14 mouse cellular contexts compared by ENCODE assay signal in the genomic region with DNA sequence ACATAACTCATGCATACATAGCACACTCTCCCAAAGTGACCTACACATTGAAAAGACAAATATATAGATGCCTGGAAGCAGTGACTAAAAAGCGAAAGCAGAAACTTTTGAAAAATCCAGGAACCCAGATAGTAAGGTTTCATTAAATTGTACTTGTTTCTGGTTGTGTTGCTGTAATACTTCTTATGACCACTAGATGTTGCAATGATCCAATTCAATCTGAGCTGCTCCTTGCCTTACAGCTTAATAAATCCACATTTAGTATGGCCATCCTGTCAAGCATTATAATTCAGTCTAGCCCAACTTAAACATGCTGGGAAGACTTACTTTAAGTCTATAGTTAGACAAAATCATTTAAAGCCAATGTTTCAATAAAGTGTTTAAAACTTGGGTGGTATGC. TPM values are rescaled to one million over a fixed set of nuclear protein-coding genes. Genes with fewer than 3 reads are reported as not detected.
DNase-seq lines count a peak whose midpoint lies in the region; ATAC-seq and TF ChIP-seq lines count a peak whose summit lies in the region.
"Had no signal": no experiment of that assay in that cellular context is flagged by ENCODE, and none has a peak within 500 bp of the region (broad histone marks: within the 10 kb centered on the region; RNA-seq: fewer than 3 reads in every experiment).

No protein-coding gene starts in this region.

- no peak overlapping the region for H3K4me3 ChIP-seq in kidney, adult 2 months (ENCODE audit: insufficient read depth, low read depth, low read length)
- no peak overlapping the region for H3K4me3 ChIP-seq in testis, adult 2 months (ENCODE audit: control insufficient read depth, low read depth, low read length)
- H3K4me3 ChIP-seq: forebrain, embryonic 12.5 days; heart, embryonic 12.5 days; neural tube, embryonic 13.5 days had no signal

- H3K27me3 ChIP-seq in kidney, adult 2 months (replicated peaks; ENCODE audit: control insufficient read depth, insufficient read depth, low read length), result no peaks in the 10 kb centered on the region
- H3K27me3 ChIP-seq in testis, adult 2 months (ENCODE audit: control insufficient read depth, insufficient read depth, low read length), result no peaks in the 10 kb centered on the region
- H3K27me3 ChIP-seq: forebrain, embryonic 12.5 days; heart, embryonic 12.5 days; neural tube, embryonic 13.5 days had no signal

- 0 out of 2 replicates have a peak, but pooled peaks have one; percentile 50 for ATAC-seq in common myeloid progenitor, adult 5-6 weeks (replicated peaks; ENCODE audit: low read depth, poor library complexity, severe bottlenecking)

- TF ChIP-seq CTCF in kidney, adult 2 months (conservative IDR thresholded peaks at IDR 0.05; ENCODE audit: insufficient read depth, insufficient read length, low read depth, low read length), result peak; percentile 41
- peak; percentile 15; the same call in 1 of the 2 replicates for TF ChIP-seq CTCF in testis, adult 2 months (IDR thresholded peaks at IDR 0.05; ENCODE audit: control insufficient read depth, insufficient read depth, insufficient replicate concordance, low read depth, low read length)

- H3K36me3 ChIP-seq in kidney, adult 2 months (ENCODE audit: control insufficient read depth, insufficient read depth, low read length), result no peaks in the 10 kb centered on the region
- H3K36me3 ChIP-seq in testis, adult 2 months (ENCODE audit: control insufficient read depth, insufficient read depth, low read length), result no peaks in the 10 kb centered on the region
- H3K36me3 ChIP-seq: forebrain, embryonic 12.5 days; heart, embryonic 12.5 days; neural tube, embryonic 13.5 days had no signal

- no peak for DNase-seq in kidney, adult 2 months
- DNase-seq in kidney, adult 11 months, result no peak
- no peak for DNase-seq in testis, postnatal 14 days (ENCODE audit: low spot score)
- no peak for DNase-seq in adrenal gland, postnatal 36 days
- DNase-seq in gastrocnemius, postnatal 4 days (ENCODE audit: low spot score in 2 of 2), result no peak
- DNase-seq: cerebellum, adult 9-11 months; kidney, adult 8-10 months; right cerebral cortex, postnatal 4 days; thymus, postnatal 4 days had no signal

- no peaks in the 10 kb centered on the region for H3K4me1 ChIP-seq in kidney, adult 2 months (ENCODE audit: control insufficient read depth, insufficient read depth, low read length)
- no peaks in the 10 kb centered on the region for H3K4me1 ChIP-seq in testis, adult 2 months (ENCODE audit: control insufficient read depth, insufficient read depth, low read length)
- H3K4me1 ChIP-seq: forebrain, embryonic 12.5 days; heart, embryonic 12.5 days; neural tube, embryonic 13.5 days had no signal

- no peak for TF ChIP-seq POLR2A in kidney, adult 2 months (IDR thresholded peaks at IDR 0.05; ENCODE audit: low read depth, low read length)
- TF ChIP-seq POLR2A in testis, adult 2 months (IDR thresholded peaks at IDR 0.05; ENCODE audit: control insufficient read depth, low read depth, low read length), result no peak

- H3K27ac ChIP-seq in kidney, adult 2 months (ENCODE audit: insufficient read depth, low read depth, low read length), result no peak overlapping the region
- no peak overlapping the region for H3K27ac ChIP-seq in testis, adult 2 months (ENCODE audit: control insufficient read depth, insufficient read depth, low read depth, low read length)
- H3K27ac ChIP-seq: forebrain, embryonic 12.5 days; neural tube, embryonic 13.5 days had no signal

- 60% methylated on average over 1 of the region's 1 CpGs for WGBS in kidney, adult 2 months

RNA-seq across cellular contexts. Expression of a gene that starts 10.7 kb away (rescaled TPM):
- polyA plus RNA-seq in kidney, adult 2 months (2012; rRNA removed), result 0.03 and 0.05 TPM in 2 replicates
- polyA plus RNA-seq in testis, adult 2 months (2012; rRNA removed), result 0.13 and 0.16 TPM in 2 replicates
- not detected in 2 replicates for total RNA-seq in common myeloid progenitor, adult 5-6 weeks (2017)
- under 1 TPM in 1 of 2 experiments, not detected in 1; 0.53 TPM for total RNA-seq in adrenal gland, postnatal 36 days (2021)
- total RNA-seq in gastrocnemius, postnatal 4 days (2021), result 1 to 10 TPM in 1 of 2 experiments, under 1 TPM in 1; 0.66 to 3.2 TPM
- polyA plus RNA-seq: forebrain, embryonic 12.5 days; neural tube, embryonic 13.5 days had no signal

RNA-seq across cellular contexts. Expression of a gene that starts 21.4 kb away (rescaled TPM):
- not detected in 2 replicates for polyA plus RNA-seq in kidney, adult 2 months (2012; rRNA removed)
- 22.1 and 24.6 TPM in 2 replicates for polyA plus RNA-seq in testis, adult 2 months (2012; rRNA removed)
- not detected in 2 replicates for total RNA-seq in common myeloid progenitor, adult 5-6 weeks (2017)
- total RNA-seq in adrenal gland, postnatal 36 days (2021), result under 1 TPM in 1 of 2 experiments, not detected in 1; 0.49 TPM
- not detected for total RNA-seq in gastrocnemius, postnatal 4 days (2021)
- polyA plus RNA-seq: forebrain, embryonic 12.5 days; heart, embryonic 12.5 days; neural tube, embryonic 13.5 days had no signal

RNA-seq across cellular contexts. Expression of a gene that starts 25.1 kb away (rescaled TPM):
- not detected in 2 replicates for polyA plus RNA-seq in kidney, adult 2 months (2012; rRNA removed)
- polyA plus RNA-seq in testis, adult 2 months (2012; rRNA removed), result 34.6 and 36.9 TPM in 2 replicates
- total RNA-seq in common myeloid progenitor, adult 5-6 weeks (2017), result not detected in 2 replicates
- under 1 TPM; 0.36 to 0.53 TPM for total RNA-seq in adrenal gland, postnatal 36 days (2021)
- not detected for total RNA-seq in gastrocnemius, postnatal 4 days (2021)
- polyA plus RNA-seq: forebrain, embryonic 12.5 days; neural tube, embryonic 13.5 days had no signal

RNA-seq across cellular contexts. Expression of a gene that starts 37.5 kb away (rescaled TPM):
- polyA plus RNA-seq in kidney, adult 2 months (2012; rRNA removed), result not detected in 2 replicates
- polyA plus RNA-seq in testis, adult 2 months (2012; rRNA removed), result not detected in 2 replicates
- not detected in 2 replicates for total RNA-seq in common myeloid progenitor, adult 5-6 weeks (2017)
- total RNA-seq in adrenal gland, postnatal 36 days (2021), result under 1 TPM; 0.26 to 0.46 TPM
- total RNA-seq in gastrocnemius, postnatal 4 days (2021), result under 1 TPM in 1 of 2 experiments, not detected in 1; 0.10 TPM
- polyA plus RNA-seq: forebrain, embryonic 12.5 days had no signal

RNA-seq across cellular contexts. Expression of a gene that starts 57.1 kb away (rescaled TPM):
- polyA plus RNA-seq in kidney, adult 2 months (2012; rRNA removed), result 1.2 TPM in 2 replicates
- 0.12 and 0.14 TPM in 2 replicates for polyA plus RNA-seq in testis, adult 2 months (2012; rRNA removed)
- not detected in 2 replicates for total RNA-seq in common myeloid progenitor, adult 5-6 weeks (2017)
- under 1 TPM in 1 of 2 experiments, not detected in 1; 0.46 TPM for total RNA-seq in adrenal gland, postnatal 36 days (2021)
- total RNA-seq in gastrocnemius, postnatal 4 days (2021), result under 1 TPM in 1 of 2 experiments, not detected in 1; 0.80 TPM
- polyA plus RNA-seq: forebrain, embryonic 12.5 days; neural tube, embryonic 13.5 days had no signal
